Mouse (Mus musculus): Measurements from ENCODE around the gene Sf3b6. TPM values are rescaled to one million over a fixed set of nuclear protein-coding genes. Genes with fewer than 3 reads are reported as not detected.
"Not testable (repeated sequence)": the region's sequence is repeated elsewhere in the genome, so short reads cannot be mapped to it uniquely, and the experiment has no call there.

The Sf3b6 gene
- polyA plus RNA-seq, 1 experiment from 2014 or later: 263 TPM

GRCm38 (mm10) chr12:4788128-4788527 is 29.2 kb upstream of the Sf3b6 start:
- WGBS: 94% methylated on average over 25 of the region's 25 CpGs
- H3K4me1 ChIP-seq; H3K4me2 ChIP-seq; H3K9me3 ChIP-seq; H3K36me3 ChIP-seq; H3K4me3 ChIP-seq; H3K27me3 ChIP-seq; H3K27ac ChIP-seq; ATAC-seq (ENCODE audit: insufficient number of reproducible peaks, insufficient read depth, low FRiP score, low TSS enrichment, low read depth); H3K9ac ChIP-seq: not testable (repeated sequence)

- WGBS: 60% methylated on average over 1 of the region's 1 CpGs
- no peak overlapping the region for H3K4me3 ChIP-seq
- ATAC-seq (ENCODE audit: insufficient number of reproducible peaks, insufficient read depth, low FRiP score, low TSS enrichment, low read depth): no peak
- no peak overlapping the region for H3K9ac ChIP-seq
- no peaks in the 10 kb centered on the region for H3K27me3 ChIP-seq
- H3K4me2 ChIP-seq: no peak overlapping the region
- H3K4me1 ChIP-seq: 0 out of 2 replicates have a peak, but pooled peaks cover 5% of the 10 kb centered on the region
- no peaks in the 10 kb centered on the region for H3K36me3 ChIP-seq
- H3K9me3 ChIP-seq: no peaks in the 10 kb centered on the region
- H3K27ac ChIP-seq: peak overlapping the region; percentile 33; the same call in 1 of the 2 replicates
Observed at GRCm38 (mm10) chr12:4793718-4794117, 23.6 kb upstream of the Sf3b6 start.

- H3K4me3 ChIP-seq, H3K9me3 ChIP-seq, H3K36me3 ChIP-seq, H3K4me1 ChIP-seq, H3K27ac ChIP-seq, H3K9ac ChIP-seq, H3K4me2 ChIP-seq, H3K27me3 ChIP-seq: not testable (repeated sequence)
- ATAC-seq (ENCODE audit: insufficient number of reproducible peaks, insufficient read depth, low FRiP score, low TSS enrichment, low read depth): peak; percentile 52; the same call in 1 of the 2 replicates
- WGBS: 56% methylated on average over 6 of the region's 6 CpGs
Observed at GRCm38 (mm10) chr12:4797471-4797870, 19.9 kb upstream of the Sf3b6 start.

- H3K9me3 ChIP-seq: no peaks in the 10 kb centered on the region
- WGBS: 76% methylated on average over 4 of the region's 4 CpGs
- ATAC-seq (ENCODE audit: insufficient number of reproducible peaks, insufficient read depth, low FRiP score, low TSS enrichment, low read depth): no peak
- no peak overlapping the region for H3K4me3 ChIP-seq
- no peaks in the 10 kb centered on the region for H3K27me3 ChIP-seq
- no peak overlapping the region for H3K4me2 ChIP-seq
- no peaks in the 10 kb centered on the region for H3K36me3 ChIP-seq
- H3K4me1 ChIP-seq: no peaks in the 10 kb centered on the region
- no peak overlapping the region for H3K9ac ChIP-seq
- no peak overlapping the region for H3K27ac ChIP-seq
Observed at GRCm38 (mm10) chr12:4811036-4811435, 6.3 kb upstream of the Sf3b6 start.

- no peak overlapping the region for H3K4me2 ChIP-seq
- H3K4me3 ChIP-seq: no peak overlapping the region
- 49% methylated on average over 3 of the region's 3 CpGs for WGBS
Observed at GRCm38 (mm10) chr12:4811705-4812104, 5.6 kb upstream of the Sf3b6 start.

GRCm38 (mm10) chr12:4813636-4814035 is 3.7 kb upstream of the Sf3b6 start:
- Histone ChIP-seq H3K36me3 (no peaks in the 10 kb centered on the region), H3K4me1 (peaks cover 9% of the 10 kb centered on the region; the same call in 1 of the 2 replicates), H3K4me2 (no peak overlapping the region), H3K27ac (no peak overlapping the region), H3K27me3 (no peaks in the 10 kb centered on the region), H3K4me3 (no peak overlapping the region), H3K9me3 (no peaks in the 10 kb centered on the region), H3K9ac (no peak overlapping the region)
- WGBS: 68% methylated on average over 4 of the region's 4 CpGs
- no peak for ATAC-seq (ENCODE audit: insufficient number of reproducible peaks, insufficient read depth, low FRiP score, low TSS enrichment, low read depth)

More at GRCm38 (mm10) chr12:4811705-4812104, 5.6 kb upstream of the Sf3b6 start:
- ATAC-seq (ENCODE audit: insufficient number of reproducible peaks, insufficient read depth, low FRiP score, low TSS enrichment, low read depth): no peak
- Histone ChIP-seq H3K9me3 (no peaks in the 10 kb centered on the region), H3K27me3 (no peaks in the 10 kb centered on the region), H3K36me3 (no peaks in the 10 kb centered on the region), H3K27ac (no peak overlapping the region), H3K9ac (no peak overlapping the region), H3K4me1 (0 out of 2 replicates have a peak, but pooled peaks cover 4% of the 10 kb centered on the region)

- Histone ChIP-seq H3K27ac (peak overlapping the region; percentile 93), H3K9me3 (no peaks in the 10 kb centered on the region), H3K4me3 (peak overlapping the region; percentile 78), H3K4me1 (peaks cover 14% of the 10 kb centered on the region), H3K27me3 (no peaks in the 10 kb centered on the region), H3K36me3 (peaks cover 19% of the 10 kb centered on the region), H3K4me2 (peak overlapping the region; percentile 78), H3K9ac (peak overlapping the region; percentile 80)
- ATAC-seq (ENCODE audit: insufficient number of reproducible peaks, insufficient read depth, low FRiP score, low TSS enrichment, low read depth): peak; percentile 7
- 9% methylated on average over 24 of the region's 24 CpGs for whole genome bisulfite sequencing
Observed at GRCm38 (mm10) chr12:4816680-4817360, 524 bp upstream of the Sf3b6 start.

- H3K27ac ChIP-seq: no peak overlapping the region
- no peak overlapping the region for H3K4me2 ChIP-seq
- no peak for ATAC-seq (ENCODE audit: insufficient number of reproducible peaks, insufficient read depth, low FRiP score, low TSS enrichment, low read depth)
- H3K27me3 ChIP-seq: no peaks in the 10 kb centered on the region
- H3K36me3 ChIP-seq: peaks cover 86% of the 10 kb centered on the region
- 67% methylated on average over 3 of the region's 3 CpGs for WGBS
- no peaks in the 10 kb centered on the region for H3K4me1 ChIP-seq
- H3K9ac ChIP-seq: no peak overlapping the region
- no peaks in the 10 kb centered on the region for H3K9me3 ChIP-seq
- no peak overlapping the region for H3K4me3 ChIP-seq
Observed at GRCm38 (mm10) chr12:4827256-4827655, 9.9 kb downstream of the Sf3b6 start.

- 30% methylated on average over 4 of the region's 4 CpGs for WGBS
- Histone ChIP-seq H3K9ac (no peak overlapping the region), H3K4me1 (peaks cover 12% of the 10 kb centered on the region), H3K27ac (no peak overlapping the region), H3K4me2 (no peak overlapping the region), H3K4me3 (no peak overlapping the region), H3K27me3 (peaks cover 6% of the 10 kb centered on the region), H3K9me3 (no peaks in the 10 kb centered on the region), H3K36me3 (peaks cover 3% of the 10 kb centered on the region)
- no peak for ATAC-seq (ENCODE audit: insufficient number of reproducible peaks, insufficient read depth, low FRiP score, low TSS enrichment, low read depth)
Observed at GRCm38 (mm10) chr12:4836959-4837358, 19.6 kb downstream of the Sf3b6 start.

GRCm38 (mm10) chr12:4840010-4840409 is 22.7 kb downstream of the Sf3b6 start:
- Histone ChIP-seq H3K9me3 (no peaks in the 10 kb centered on the region), H3K27me3 (peaks cover 6% of the 10 kb centered on the region), H3K4me3 (no peak overlapping the region), H3K9ac (0 out of 2 replicates have a peak overlapping the region, but pooled peaks have one; percentile 21), H3K4me2 (peak overlapping the region; percentile 91), H3K4me1 (peaks cover 24% of the 10 kb centered on the region), H3K27ac (no peak overlapping the region), H3K36me3 (no peaks in the 10 kb centered on the region)
- no peak for ATAC-seq (ENCODE audit: insufficient number of reproducible peaks, insufficient read depth, low FRiP score, low TSS enrichment, low read depth)
- 57% methylated on average over 6 of the region's 6 CpGs for WGBS

- H3K9me3 ChIP-seq: no peaks in the 10 kb centered on the region
- H3K36me3 ChIP-seq: no peaks in the 10 kb centered on the region
- peak overlapping the region; percentile 91 for H3K4me2 ChIP-seq
- peaks cover 6% of the 10 kb centered on the region for H3K27me3 ChIP-seq
- H3K4me1 ChIP-seq: peaks cover 24% of the 10 kb centered on the region
- 1% methylated on average over 11 of the region's 11 CpGs for WGBS
- H3K27ac ChIP-seq: no peak overlapping the region
- H3K4me3 ChIP-seq: peak overlapping the region; percentile 78
- no peak for ATAC-seq (ENCODE audit: insufficient number of reproducible peaks, insufficient read depth, low FRiP score, low TSS enrichment, low read depth)
- H3K9ac ChIP-seq: peak overlapping the region; percentile 76
Observed at GRCm38 (mm10) chr12:4840741-4841140, 23.4 kb downstream of the Sf3b6 start.

- Histone ChIP-seq H3K4me3 (peak within 1 kb of the TSS; percentile 78), H3K9ac (peak within 1 kb of the TSS; percentile 76), H3K36me3 (no peaks in the 10 kb centered on the region), H3K4me2 (peak within 1 kb of the TSS; percentile 91), H3K9me3 (no peaks in the 10 kb centered on the region), H3K27me3 (peaks cover 6% of the 10 kb centered on the region), H3K4me1 (peaks cover 24% of the 10 kb centered on the region), H3K27ac (peak within 1 kb of the TSS; percentile 28; the same call in 1 of the 2 replicates)
- under 1% methylated on average over 36 of the region's 37 CpGs for WGBS
- 0 out of 2 replicates have a peak, but pooled peaks have one; percentile 57 for ATAC-seq (ENCODE audit: insufficient number of reproducible peaks, insufficient read depth, low FRiP score, low TSS enrichment, low read depth)
Observed at GRCm38 (mm10) chr12:4841392-4841887, 24.1 kb downstream of the Sf3b6 start, which contains the start of gene Fkbp1b. Gene Fkbp1b, minus strand, starts transcription at chr12:4841591.

Measured in embryonic facial prominence, embryonic 13.5 days (tissue).